Mouse (Mus musculus): ENCODE results near the gene Myo5c.

GRCm38 (mm10) chr9:75271539-75271938 lies 39.7 kb downstream of the Myo5c start:
- TF ChIP-seq CTCF (conservative IDR thresholded peaks at IDR 0.05; ENCODE audit: insufficient read depth, insufficient read length, low read depth, low read length), result no peak
- TF ChIP-seq POLR2A (IDR thresholded peaks at IDR 0.05; ENCODE audit: low read depth, low read length), result no peak

Measured in kidney, adult 2 months (tissue).